Mouse (Mus musculus) left cerebral cortex, adult 9 months (tissue): ENCODE data around the gene Slc4a3.

Source experiments
- DNase-seq, 2 experiments: peaks; one replicate each; pipeline ENCODE4 v3.0.0; 2022; ENCODE audit warnings: low spot score in 2 of 2

Gene Slc4a3

DNA sequence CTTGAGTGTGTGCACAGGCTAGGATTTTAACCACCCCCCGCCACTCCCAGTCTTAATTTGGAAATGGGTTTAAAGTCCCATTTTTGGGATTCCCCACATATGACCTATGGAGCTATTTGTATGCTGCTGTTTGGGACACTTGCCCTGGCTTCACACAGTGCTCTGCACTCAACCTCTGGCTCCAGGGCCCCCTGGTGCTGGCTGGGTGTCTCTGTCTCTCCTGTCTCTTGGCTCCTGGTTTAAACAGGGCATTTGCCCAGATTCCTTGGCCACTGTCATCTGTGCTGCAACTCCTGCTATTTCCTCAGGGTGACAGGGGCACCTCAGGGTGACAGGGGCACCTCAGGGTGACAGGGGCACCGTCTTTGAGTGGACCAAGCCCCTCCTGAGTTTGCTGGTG, 50.8 kb downstream of the Slc4a3 start:
- no peak for DNase-seq

DNA sequence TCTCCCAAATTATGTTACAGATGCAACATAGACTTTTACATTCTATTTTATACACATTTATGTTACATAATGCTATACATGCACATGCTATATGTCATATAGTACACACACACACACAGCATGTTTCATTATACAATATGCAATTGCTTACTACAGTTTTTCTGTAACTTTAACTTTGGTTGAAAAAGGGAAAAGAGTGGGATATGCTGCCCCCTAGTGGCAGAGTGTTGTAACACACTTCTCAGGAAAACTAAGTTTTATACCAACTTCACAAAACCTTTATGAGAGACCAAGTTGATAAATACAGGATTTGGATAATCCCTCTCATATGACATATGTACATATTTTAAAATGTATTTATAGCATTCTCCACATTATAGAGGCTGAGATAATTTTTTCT, 51.6 kb downstream of the Slc4a3 start:
- peak in 1 of 2 experiments; percentile 71 for DNase-seq

GRCm38 (mm10) chr1:75601738-75602137, 55.7 kb downstream of the Slc4a3 start:
- no peak for DNase-seq

- no peak for DNase-seq
Measured at GRCm38 (mm10) chr1:75603584-75603983, 57.5 kb downstream of the Slc4a3 start.

DNA sequence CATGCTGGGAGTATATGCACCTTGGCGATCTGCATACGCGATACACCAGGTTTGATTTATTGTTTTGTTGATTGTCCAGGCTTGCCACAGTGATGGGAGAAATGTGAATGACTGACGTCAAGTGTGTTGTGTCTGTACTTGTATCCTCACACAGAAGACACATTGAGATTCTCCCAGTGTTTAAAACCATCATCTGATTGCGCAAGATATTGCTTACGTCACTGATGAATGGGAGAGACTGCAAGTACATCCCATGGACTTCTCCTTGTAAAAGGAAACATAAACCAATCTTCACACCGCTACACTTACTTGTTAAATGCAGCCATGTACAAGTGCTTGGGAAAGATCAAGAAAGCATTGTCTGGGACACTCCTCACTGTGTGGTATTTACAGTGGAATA, 62.2 kb downstream of the Slc4a3 start:
- no peak for DNase-seq

DNA sequence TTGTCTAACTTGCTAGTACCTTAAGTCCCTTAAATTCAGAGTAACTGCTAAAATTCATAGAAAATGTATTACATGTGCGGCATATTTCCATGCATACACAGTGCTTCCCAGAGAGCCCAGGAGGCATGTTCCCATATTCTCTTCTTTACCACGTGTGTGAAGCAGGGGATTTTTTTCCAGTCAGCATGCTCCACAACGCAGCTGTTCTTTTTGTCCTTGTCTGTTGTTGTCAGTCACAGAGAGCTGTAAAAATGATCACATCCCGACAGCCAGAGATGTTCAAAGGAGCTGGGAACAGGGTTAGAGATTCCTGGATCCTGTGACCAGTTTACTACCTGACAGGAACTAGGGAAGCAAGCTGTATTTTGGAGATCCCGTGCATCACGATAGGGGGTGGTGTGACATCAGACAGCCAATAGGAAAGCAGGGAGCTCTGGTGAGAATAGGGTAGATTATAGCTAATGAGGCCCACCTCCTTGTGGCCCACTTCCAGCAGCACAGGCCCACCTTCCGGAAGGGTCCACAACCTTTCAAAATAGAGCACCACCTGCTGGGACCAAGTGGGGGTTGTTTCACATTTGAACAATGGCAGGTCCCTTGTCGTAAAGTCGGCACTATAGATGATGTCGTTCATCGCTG, 62.7 kb downstream of the Slc4a3 start:
- DNase-seq: no peak

DNA sequence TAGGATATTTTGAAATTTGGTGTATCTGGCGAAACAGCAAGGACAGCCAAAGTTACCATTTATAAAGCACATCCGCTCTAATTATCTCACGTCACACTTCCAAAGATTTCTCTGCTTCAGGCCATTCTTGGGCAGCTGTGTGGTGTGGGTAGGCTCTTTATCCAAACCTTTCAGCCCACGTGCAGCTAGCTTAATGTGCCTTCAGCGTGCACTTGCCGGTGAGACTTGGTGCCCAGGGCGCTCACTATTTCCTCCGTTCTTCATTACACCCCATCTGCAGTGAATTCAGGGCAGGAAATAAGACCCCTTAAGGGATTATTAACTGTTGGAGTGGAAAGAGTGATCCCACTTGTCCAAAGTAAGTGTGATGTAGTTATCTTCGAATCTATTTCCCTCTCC, 63.2 kb downstream of the Slc4a3 start:
- no peak for DNase-seq

DNA sequence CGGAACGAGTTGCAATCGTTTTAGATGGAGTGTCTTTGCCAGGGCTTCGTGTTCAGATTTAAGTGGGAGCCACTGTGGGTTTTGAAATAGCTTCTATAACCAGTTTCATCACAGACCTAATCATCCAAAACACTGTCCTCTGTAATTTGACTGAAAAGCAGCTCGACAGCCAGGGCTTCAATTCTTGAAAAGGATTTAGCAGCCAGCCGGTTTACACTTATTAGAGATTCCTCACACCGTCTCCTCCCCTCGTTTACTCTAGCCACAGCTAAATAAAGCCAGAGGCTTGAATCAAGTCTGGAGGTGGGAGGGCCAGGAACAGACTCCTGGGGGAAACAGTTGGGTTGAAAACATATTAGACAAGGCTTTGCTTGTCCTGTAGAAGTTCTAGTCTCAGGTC, 64.5 kb downstream of the Slc4a3 start:
- DNase-seq: no peak
